Mouse (Mus musculus) frontal cortex, postnatal 10 days (tissue): Measurements from ENCODE around the gene Ptgs2.

ENCODE experiments used
- DNase-seq, 2 experiments: peaks; one replicate each; pipeline ENCODE4 v3.0.0; 2022; ENCODE audit warnings: low spot score in 2 of 2, mixed read lengths in 1 of 2

Ptgs2 gene

DNA sequence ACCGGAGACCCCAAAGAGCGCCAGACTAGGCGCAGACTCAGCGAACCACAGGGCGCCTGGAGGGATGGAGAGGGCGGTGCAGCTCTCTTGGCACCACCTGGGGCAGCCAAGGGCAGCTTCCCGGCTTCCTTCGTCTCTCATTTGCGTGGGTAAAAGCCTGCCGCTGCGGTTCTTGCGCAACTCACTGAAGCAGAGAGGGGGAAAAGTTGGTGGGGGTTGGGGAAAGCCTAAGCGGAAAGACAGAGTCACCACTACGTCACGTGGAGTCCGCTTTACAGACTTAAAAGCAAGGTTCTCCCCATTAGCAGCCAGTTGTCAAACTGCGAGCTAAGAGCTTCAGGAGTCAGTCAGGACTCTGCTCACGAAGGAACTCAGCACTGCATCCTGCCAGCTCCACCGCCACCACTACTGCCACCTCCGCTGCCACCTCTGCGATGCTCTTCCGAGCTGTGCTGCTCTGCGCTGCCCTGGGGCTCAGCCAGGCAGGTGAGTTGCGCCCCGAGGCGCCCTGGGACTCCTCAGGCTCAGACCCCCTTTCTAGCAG, at the start of gene Ptgs2:
Gene Ptgs2, plus strand, starts transcription at position 242 of the 544 bp plus-strand sequence.
- peak; percentile 9 to 23 for DNase-seq

GRCm38 (mm10) chr1:150050256-150050655, 49.6 kb upstream of the Ptgs2 start:
- DNase-seq: no peak

GRCm38 (mm10) chr1:150065684-150066083, 34.1 kb upstream of the Ptgs2 start:
- DNase-seq: no peak

GRCm38 (mm10) chr1:150072880-150073279, 27.0 kb upstream of the Ptgs2 start:
- no peak for DNase-seq

GRCm38 (mm10) chr1:150074609-150075008, 25.2 kb upstream of the Ptgs2 start:
- no peak for DNase-seq

- peak in 1 of 2 experiments; percentile 8 for DNase-seq
Observed at GRCm38 (mm10) chr1:150089040-150089692, 10.7 kb upstream of the Ptgs2 start.

DNA sequence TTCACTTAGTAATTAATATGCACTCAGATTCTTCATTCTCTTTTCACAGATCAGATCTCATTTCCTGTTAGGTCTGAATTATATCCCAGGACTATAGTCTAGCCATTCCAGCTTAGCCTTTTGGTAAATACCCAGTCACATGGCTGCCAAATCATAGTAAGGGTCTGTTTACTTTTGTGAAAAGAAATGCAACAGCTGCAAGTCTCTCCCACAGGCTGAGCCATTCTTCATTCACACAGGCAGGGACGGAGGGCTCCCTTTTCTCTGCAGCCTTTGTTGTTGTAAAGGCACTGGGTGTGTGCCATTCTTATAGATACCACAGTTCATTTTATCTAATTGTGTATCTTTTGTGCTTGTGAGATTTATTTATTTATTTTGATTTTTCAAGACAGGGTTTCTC, 9.6 kb upstream of the Ptgs2 start:
- no peak for DNase-seq

DNA sequence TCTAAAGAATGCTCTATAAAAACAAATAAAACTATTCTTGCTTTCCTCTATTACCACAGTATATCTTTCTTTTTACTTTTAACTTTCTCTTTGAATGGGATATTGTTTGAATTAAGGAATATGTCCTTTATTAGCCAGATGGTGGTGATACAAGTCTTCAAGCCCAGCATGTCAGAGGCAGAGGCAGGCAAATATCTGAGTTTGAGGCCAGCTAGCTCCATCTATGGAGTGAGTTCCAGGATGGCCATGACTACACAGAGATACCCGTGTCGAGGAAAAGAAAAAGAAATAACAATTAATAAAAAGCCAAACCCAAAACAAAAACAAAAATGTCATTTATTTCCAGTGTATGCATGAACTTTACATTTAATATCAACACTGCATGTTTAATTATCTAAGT, 2.8 kb upstream of the Ptgs2 start:
- DNase-seq: no peak

- DNase-seq: no peak
Observed at GRCm38 (mm10) chr1:150097721-150098120, 2.1 kb upstream of the Ptgs2 start.

DNA sequence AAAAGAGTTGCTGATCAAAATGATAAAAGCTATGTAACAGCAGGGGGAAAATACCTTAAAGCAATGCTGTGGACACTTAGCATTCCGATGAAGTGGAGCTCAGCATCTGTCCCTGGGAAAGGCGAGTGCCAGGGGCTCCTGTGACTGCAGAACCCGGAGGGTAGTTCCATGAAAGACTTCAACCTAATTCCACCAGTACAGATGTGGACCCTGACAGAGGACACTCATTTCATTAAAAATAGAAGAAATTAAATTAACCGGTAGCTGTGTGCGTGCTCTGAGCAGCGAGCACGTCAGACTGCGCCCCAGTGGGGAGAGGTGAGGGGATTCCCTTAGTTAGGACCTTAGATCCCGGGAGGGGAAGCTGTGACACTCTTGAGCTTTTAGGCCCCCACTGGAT, 457 bp upstream of the Ptgs2 start:
- no peak for DNase-seq

- no peak for DNase-seq
Observed at GRCm38 (mm10) chr1:150104228-150104720, 4.4 kb downstream of the Ptgs2 start.

GRCm38 (mm10) chr1:150106736-150107135, 6.9 kb downstream of the Ptgs2 start:
- no peak for DNase-seq

DNA sequence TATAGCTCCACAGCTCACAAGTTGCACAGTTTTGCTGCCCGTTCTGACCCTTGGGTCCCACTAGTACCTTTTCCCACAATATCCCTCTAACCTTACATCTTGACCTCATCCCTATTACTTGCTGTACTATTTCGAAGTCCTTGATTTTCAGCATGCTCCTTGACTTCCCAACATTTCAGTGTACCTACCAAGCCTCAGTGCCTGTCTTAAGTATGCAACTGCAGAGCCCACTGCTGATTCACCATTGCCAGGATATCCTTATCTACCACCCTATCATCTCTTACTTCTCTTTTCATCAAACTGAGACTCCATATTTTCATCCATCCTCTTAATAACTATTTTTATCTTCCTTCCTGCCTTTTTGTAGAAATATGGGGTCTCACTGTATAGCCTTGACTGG, 9.8 kb downstream of the Ptgs2 start:
- DNase-seq: no peak

GRCm38 (mm10) chr1:150115352-150115751, 15.5 kb downstream of the Ptgs2 start:
- DNase-seq: no peak

DNA sequence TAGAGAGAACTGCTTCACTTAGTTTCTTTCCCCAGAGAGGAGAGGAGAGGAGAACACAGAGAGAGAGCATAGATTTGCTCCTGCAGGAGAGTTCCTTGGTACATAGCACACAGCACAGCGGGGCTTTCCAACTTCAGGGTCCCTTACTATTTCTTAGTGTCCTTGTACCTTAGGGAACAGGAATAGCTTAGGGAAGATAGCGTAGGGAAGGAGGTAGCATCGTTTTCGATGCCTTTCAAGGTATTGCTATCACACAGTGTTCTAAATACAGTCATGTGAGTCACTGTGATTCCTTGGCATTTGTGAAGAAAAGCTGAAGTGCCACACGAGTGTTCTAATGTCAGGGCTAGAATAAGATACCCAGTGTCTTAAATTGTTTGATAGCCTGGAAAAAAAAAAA, 18.5 kb downstream of the Ptgs2 start:
- DNase-seq: no peak

GRCm38 (mm10) chr1:150125568-150125967, 25.7 kb downstream of the Ptgs2 start:
- no peak for DNase-seq

DNA sequence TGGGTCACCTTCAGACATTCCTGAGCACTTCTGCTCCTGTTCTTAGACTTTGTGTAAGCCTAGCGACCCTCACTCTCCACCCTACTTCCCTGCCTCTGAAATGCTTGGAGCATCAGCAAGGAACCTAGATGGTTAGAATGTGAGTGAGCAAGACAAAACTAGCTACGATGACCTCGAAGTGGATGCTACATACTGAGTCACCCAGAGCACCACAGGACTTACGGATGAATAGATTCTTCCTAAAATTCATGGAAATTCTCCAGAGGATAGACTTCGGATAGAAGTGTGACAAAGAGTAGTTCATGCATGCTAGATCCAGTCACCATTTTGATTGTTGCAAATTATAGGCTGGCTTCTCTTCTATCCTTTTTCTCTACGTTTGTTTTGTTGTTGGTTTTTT, 30.2 kb downstream of the Ptgs2 start:
- no peak for DNase-seq

DNA sequence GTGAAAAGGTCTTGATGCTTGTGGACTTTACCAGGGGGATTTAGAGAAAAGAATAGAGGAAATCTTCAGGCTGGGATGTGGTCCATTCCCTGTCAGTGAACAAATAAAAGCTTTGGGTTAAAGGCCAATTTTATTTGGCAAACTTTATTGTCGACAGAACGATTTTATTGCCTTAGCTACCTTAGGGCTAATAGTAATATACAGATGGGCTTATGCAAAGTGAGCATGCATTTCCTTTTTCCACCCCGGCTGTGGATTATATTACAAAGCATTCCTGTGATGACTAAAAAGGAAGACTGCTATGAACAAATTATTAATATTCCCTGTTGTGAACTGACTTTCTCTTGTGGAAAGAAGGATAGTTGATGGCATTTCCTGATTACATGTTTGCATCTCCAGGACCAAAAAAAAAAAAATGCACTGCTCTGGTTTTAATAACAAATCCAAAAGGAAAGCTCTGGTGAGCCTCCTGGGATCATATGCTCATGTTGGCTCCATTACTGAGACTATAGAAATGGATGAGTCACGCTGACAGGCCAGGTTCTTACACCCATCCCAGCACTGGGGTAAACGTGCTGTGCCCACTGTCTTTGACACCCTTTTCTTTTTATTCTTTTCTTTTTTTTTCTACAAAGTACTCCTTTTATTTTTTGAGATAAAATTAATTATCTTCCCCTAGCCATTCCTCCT, 30.9 kb downstream of the Ptgs2 start:
- no peak for DNase-seq

- no peak for DNase-seq
Observed at GRCm38 (mm10) chr1:150135350-150135749, 35.5 kb downstream of the Ptgs2 start.

DNA sequence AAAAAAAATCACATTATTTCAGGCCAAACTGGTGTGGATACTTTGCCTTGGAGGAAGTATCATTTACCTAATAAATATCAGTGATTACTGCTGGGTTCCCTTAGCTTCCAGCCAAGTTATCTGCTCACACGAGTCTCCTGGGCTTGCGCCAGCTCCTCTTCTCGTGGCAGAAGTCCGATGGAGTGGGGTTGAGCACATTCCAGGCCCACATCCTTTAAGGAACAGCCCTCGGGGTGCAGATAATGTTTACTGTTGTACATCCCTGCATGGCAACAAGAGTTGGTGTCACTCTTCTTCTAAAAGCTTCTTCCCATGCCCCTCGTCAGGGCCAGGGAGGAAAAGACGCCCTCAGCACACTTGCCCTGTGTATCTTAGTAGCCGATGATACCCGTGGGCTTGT, 39.9 kb downstream of the Ptgs2 start:
- no peak for DNase-seq

DNA sequence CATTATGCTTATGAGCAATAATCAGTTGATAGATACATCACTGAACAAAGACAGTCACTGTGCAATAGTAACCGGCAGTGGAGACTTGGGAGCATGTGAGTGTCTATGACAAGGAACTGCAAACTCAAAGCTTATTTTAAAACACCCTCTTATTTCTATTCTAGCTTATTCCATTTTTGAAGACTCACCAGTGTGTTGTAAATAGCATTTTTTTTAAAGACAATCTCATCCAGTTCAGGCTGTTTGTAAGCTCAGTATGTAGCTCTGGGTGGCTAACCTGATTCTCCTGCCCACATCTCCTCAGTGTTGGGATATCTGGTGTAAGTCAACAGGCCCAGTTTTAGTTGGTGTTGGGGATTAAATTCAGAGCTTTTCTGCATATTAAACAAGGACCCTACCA, 42.1 kb downstream of the Ptgs2 start:
- DNase-seq: no peak

- no peak for DNase-seq
Observed at GRCm38 (mm10) chr1:150143578-150143977, 43.7 kb downstream of the Ptgs2 start.

DNA sequence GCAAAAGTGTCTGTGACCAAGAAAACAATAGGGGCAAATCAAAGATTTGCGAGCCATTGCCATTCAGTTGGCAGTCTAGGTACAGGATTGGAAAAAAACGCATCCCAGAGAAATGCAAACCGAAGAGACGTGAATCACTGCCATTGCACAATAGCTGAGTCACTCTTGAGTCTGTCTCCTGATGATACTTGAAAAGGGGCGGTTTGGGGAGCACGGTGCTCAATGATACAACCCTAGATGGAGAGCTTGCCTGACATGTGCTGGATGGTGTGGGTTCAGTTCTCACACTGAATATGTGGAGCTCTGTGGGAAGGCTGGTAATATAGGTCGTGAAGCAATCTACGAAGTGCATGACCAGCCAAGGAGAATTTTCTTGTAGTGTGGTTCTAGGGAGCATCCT, 45.2 kb downstream of the Ptgs2 start:
- DNase-seq: no peak
